Mouse (Mus musculus) brain, adult 2 months (tissue): Measurements from ENCODE around the gene Toe1.
"Not testable (repeated sequence)": the region's sequence is repeated elsewhere in the genome, so short reads cannot be mapped to it uniquely, and the experiment has no call there.

Experiments
- DNase-seq: peaks from one replicate; pipeline ENCODE4 v3.0.0; 2011; ENCODE audit warnings: low read depth, low spot score

Gene Toe1

GRCm38 (mm10) chr4:116807197-116808129, at the start of gene Toe1, which contains the start of gene Mutyh:
Toe1 (minus strand) TSS chr4:116807640.
Mutyh (plus strand) TSS chr4:116807723.
- peak; percentile 98 for DNase-seq

- DNase-seq, result peak; percentile 3
Observed at GRCm38 (mm10) chr4:116857203-116857602, 49.8 kb upstream of the Toe1 start.

GRCm38 (mm10) chr4:116854286-116854685, 46.8 kb upstream of the Toe1 start:
- DNase-seq, result no peak

GRCm38 (mm10) chr4:116849901-116850300, 42.5 kb upstream of the Toe1 start:
- DNase-seq, result no peak

- DNase-seq, result no peak
Observed at GRCm38 (mm10) chr4:116844324-116844723, 36.9 kb upstream of the Toe1 start.

- DNase-seq, result no peak
Observed at GRCm38 (mm10) chr4:116840841-116841240, 33.4 kb upstream of the Toe1 start.

GRCm38 (mm10) chr4:116840096-116840495, 32.7 kb upstream of the Toe1 start:
- not testable (repeated sequence) for DNase-seq

GRCm38 (mm10) chr4:116838999-116839398, 31.6 kb upstream of the Toe1 start:
- DNase-seq, result no peak

GRCm38 (mm10) chr4:116830070-116830368, 22.6 kb upstream of the Toe1 start:
- DNase-seq, result no peak

GRCm38 (mm10) chr4:116829364-116830069, 22.1 kb upstream of the Toe1 start:
- DNase-seq, result peak; percentile 44

GRCm38 (mm10) chr4:116827819-116828218, 20.4 kb upstream of the Toe1 start:
- DNase-seq, result peak; percentile 92

GRCm38 (mm10) chr4:116824541-116825004, 17.1 kb upstream of the Toe1 start:
- peak; percentile 93 for DNase-seq

- DNase-seq, result no peak
Observed at GRCm38 (mm10) chr4:116821694-116822016, 14.2 kb upstream of the Toe1 start, which contains the start of gene Hpdl. Hpdl (minus strand) TSS chr4:116821707.

- peak; percentile 78 for DNase-seq
Observed at GRCm38 (mm10) chr4:116820902-116821693, 13.7 kb upstream of the Toe1 start.

GRCm38 (mm10) chr4:116819968-116820901, 12.8 kb upstream of the Toe1 start:
- DNase-seq, result no peak

- DNase-seq, result peak; percentile 91
Observed at GRCm38 (mm10) chr4:116817486-116817885, 10.0 kb upstream of the Toe1 start.

GRCm38 (mm10) chr4:116815276-116815675, 7.8 kb upstream of the Toe1 start:
- no peak for DNase-seq

GRCm38 (mm10) chr4:116811012-116811411, 3.6 kb upstream of the Toe1 start:
- no peak for DNase-seq

- DNase-seq, result peak; percentile 73
Observed at GRCm38 (mm10) chr4:116799901-116800300, 7.5 kb downstream of the Toe1 start.

- DNase-seq, result peak; percentile 23
Observed at GRCm38 (mm10) chr4:116796442-116797110, 10.9 kb downstream of the Toe1 start.
